Mouse (Mus musculus) cerebellum, adult 2 months (tissue): ENCODE measurements around the gene Kdm6a. TPM values are rescaled to one million over a fixed set of nuclear protein-coding genes. Genes with fewer than 3 reads are reported as not detected.
A peak's percentile ranks its signal among the peaks of the same experiment; 100 is the strongest.

Experiments
- DNase-seq, 2 experiments: peaks; one replicate each; pipeline ENCODE4 v3.0.0; 2021
- H3K27ac ChIP-seq: fragments of 200-500 bp; 2 replicates; pipeline ENCODE4 v1.5.1; 2012; ENCODE audit warnings: low read length, control low read depth, inconsistent platforms; ENCODE audit not compliant: insufficient read depth
- H3K27me3 ChIP-seq: fragments of 200-500 bp; 2 replicates; pipeline ENCODE4 v1.6.1; 2012; ENCODE audit warnings: inconsistent platforms, mild to moderate bottlenecking, low read length, moderate library complexity; ENCODE audit not compliant: control insufficient read depth, insufficient read depth
- H3K4me1 ChIP-seq: fragments of 200-500 bp; 2 replicates; pipeline ENCODE4 v1.6.1; 2011; ENCODE audit warnings: low read length; ENCODE audit not compliant: control insufficient read depth, insufficient read depth
- H3K4me3 ChIP-seq: fragments of 200-500 bp; replicated peaks from 2 replicates; pipeline ENCODE3; 2011; ENCODE audit warnings: mild to moderate bottlenecking, low read depth, low read length, control low read depth; ENCODE audit not compliant: insufficient read depth
- CTCF ChIP-seq: fragments of 200-500 bp; IDR thresholded peaks from 2 replicates; pipeline ENCODE4 v1.5.1; 2011; ENCODE audit warnings: low read depth, mild to moderate bottlenecking, control low read depth, low read length, moderate library complexity, borderline replicate concordance; ENCODE audit not compliant: insufficient read depth
- POLR2A ChIP-seq: fragments of 200-500 bp; IDR thresholded peaks from 2 replicates; pipeline ENCODE4 v1.6.1; 2011; ENCODE audit warnings: low read length, control low read depth, borderline replicate concordance; ENCODE audit not compliant: insufficient read depth
- WGBS: fragments of 180-500 bp; shearing (Covaris S2); methylation state at CpG from one replicate; pipeline ENCODE4 v1.1.7; 2018; 5-methylcytosine and 5-hydroxymethylcytosine counted together
- polyA plus RNA-seq: library from polyadenylated mRNA; depleted of rRNA; stranded (reverse); fragments of >200 nt; gene quantifications from 2 replicates; pipeline ENCODE4 v1.2.3, GENCODE M21; 2012; rRNA removed

Kdm6a gene
- 23.4 and 44.0 TPM in 2 replicates for polyA plus RNA-seq

DNA sequence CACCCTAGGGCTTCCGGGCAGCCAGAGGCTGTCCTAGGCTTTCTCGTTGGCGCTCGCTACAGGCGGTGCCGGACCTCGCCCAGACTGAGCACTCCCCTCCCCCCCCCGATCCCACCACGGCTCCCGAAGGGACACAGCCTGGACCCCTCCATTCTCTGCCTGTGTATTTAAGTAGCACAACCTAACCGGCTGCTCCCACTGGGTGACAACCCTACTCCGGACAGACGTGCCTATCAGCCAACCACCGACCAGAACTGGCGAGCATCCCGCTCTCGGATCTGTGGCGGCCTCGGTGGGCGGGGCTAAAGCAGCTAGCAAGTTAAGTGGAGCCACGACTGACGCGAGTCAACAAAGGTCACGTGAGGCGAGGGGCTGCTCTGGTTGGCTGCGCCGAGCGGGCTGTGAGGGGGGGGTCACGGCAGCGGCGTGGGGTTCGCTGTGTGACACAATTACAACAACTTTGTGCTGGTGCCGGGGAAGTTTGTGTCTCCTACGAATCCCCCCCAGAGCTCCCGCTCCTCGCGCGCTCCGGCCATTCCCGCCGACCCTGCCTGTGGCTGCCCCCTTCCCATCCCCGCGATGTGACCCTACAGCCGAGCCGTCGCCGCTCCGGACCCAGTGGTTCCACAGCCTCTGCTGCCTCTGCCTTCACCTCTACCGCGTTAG, at the start of gene Kdm6a:
Kdm6a (plus strand) TSS at position 384 of the 666 bp plus-strand sequence.
- WGBS = under 1% methylated on average over 45 of the region's 50 CpGs
- peak within 1 kb of the TSS; percentile 96 for H3K4me3 ChIP-seq
- no peaks in the 10 kb centered on the region for H3K27me3 ChIP-seq
- peak within 1 kb of the TSS; percentile 98 for H3K27ac ChIP-seq
- DNase-seq = peak; percentile 99 to 100
- H3K4me1 ChIP-seq = no peaks in the 10 kb centered on the region
- TF ChIP-seq CTCF (no peak), POLR2A (peak; percentile 69; the same call in 1 of the 2 replicates)

DNA sequence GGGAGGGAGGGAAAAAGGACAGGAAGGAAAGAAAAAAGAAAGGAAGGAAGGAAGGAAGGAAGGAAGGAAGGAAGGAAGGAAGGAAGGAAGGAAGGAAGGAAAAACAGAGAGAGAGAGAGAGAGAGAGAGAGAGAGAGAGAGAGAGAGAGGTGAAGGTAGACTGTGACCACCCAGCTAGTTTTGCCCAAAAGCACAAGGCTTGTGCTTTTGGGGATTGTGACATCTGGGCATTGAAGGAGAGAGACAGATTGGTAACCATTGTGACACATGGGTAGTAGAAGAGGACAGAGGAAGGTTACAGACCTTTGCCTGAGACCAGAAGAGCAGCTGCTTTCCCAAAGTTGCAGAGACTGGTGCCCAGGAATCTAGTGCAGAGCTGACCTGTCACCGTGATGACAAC, 16.8 kb upstream of the Kdm6a start, which contains the start of gene Dusp21:
Dusp21 (plus strand) TSS at position 301 of the 400 bp plus-strand sequence.
- H3K4me1 ChIP-seq = no peaks in the 10 kb centered on the region
- 100% methylated on average over 1 of the region's 1 CpGs for WGBS

DNA sequence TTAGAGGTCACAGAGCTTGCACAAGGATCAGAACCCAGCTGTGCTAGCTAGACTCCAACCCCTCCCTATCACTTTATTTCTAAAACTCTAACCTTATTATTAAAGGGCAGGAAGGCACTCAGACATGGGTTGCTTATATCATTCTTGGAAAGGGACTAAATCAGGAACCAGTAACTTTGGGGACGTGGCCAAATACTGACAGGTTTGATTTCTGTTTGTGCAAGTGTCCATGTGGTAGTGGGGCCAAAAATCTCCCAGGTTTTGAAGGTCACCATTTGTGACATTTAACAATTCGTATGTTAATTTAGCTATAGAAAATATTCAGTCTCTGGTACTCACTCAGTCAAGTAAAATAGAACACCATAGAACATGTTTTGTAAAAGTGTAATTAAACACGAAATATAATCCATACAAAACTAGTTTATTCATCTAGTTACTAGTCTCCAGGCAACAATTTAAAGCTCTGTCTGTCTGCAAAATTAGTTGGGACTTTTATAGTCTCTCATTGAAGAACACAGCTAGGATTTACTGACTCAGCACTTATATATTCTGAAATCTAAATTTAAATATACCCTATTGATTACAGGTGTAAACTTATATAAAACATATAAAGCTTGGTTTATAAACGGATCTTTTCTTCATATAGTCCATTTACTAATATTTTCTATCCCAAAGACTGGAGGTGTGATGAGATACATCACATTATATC, 1.5 kb upstream of the Kdm6a start:
- Histone ChIP-seq H3K27me3 (no peaks in the 10 kb centered on the region), H3K4me1 (no peaks in the 10 kb centered on the region), H3K27ac (no peak overlapping the region; the same call in 1 of the 2 replicates), H3K4me3 (no peak overlapping the region)
- WGBS = 39% methylated on average over 4 of the region's 4 CpGs
- DNase-seq = peak in 1 of 2 experiments; percentile 20
- TF ChIP-seq CTCF (no peak), POLR2A (no peak)

More for the DNA sequence above, 16.8 kb upstream of the Kdm6a start, which contains the start of gene Dusp21:
- Histone ChIP-seq H3K27me3 (no peaks in the 10 kb centered on the region), H3K4me3 (no peak within 1 kb of the TSS), H3K27ac (no peak within 1 kb of the TSS)
- DNase-seq = no peak
- TF ChIP-seq POLR2A (no peak), CTCF (no peak)

DNA sequence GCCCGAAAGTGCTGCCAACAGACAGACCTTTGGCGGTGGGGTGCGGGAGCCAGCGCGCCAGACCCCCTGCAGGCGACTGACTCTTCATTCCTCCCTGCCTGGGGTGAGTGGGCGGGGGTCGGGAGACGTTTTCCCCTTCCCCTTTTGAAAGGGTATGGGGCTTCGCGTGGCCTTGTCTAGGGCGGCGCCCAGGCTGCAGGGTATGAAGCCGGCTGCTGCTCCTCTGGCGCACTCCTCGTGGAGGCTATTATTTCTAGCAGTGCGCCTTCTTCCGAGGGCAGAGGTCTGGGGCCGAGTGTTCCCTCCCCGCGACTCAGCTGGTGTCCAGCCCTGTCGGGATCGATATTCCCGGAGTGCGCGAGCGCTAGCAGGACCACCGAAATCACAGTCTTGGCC, 581 bp upstream of the Kdm6a start:
- peak; percentile 67 to 82 for DNase-seq
- peak overlapping the region; percentile 91 for H3K27ac ChIP-seq
- peak overlapping the region; percentile 71 for H3K4me3 ChIP-seq
- under 1% methylated on average over 28 of the region's 28 CpGs for WGBS
- H3K4me1 ChIP-seq = no peaks in the 10 kb centered on the region
- no peaks in the 10 kb centered on the region for H3K27me3 ChIP-seq
- TF ChIP-seq POLR2A = no peak
- TF ChIP-seq CTCF = no peak

DNA sequence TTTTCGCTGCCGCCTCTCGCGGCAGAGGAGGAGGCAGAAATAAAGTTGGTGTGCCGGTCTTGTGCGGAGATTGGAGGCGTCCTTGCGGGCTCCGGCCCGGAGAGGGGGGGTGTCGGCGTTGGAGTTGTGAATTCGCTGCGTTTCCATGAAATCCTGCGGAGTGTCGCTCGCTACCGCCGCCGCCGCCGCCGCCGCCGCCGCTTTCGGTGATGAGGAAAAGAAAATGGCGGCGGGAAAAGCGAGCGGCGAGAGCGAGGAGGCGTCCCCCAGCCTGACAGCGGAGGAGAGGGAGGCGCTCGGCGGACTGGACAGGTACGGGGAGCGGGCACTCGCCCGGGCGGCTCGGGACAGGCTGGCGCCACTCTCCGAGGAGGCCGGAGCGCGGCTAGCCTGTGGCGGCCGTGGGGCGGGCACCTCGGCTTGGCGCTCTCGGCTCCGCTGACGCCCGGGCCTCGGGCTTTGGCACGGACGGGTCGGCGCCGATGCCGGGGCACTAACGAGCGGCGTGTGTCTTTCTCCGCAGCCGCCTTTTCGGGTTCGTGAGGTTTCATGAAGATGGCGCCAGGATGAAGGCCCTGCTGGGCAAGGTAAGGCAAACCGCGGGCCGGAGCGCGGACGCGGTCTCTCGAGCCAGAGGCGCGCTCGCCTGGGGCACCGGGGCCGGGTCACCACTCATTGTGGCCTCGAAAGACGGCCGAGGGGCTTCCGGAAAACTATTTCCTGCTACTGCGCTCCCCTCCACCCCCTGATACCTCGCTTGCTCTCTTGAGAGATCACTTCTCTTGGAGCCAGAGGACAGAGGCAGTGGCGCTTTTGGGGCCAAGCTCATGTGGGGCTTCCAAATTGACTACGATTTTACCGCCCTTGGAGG, 721 bp downstream of the Kdm6a start:
- under 1% methylated on average over 75 of the region's 95 CpGs for whole genome bisulfite sequencing
- no peaks in the 10 kb centered on the region for H3K27me3 ChIP-seq
- peak; percentile 64 to 84 for DNase-seq
- peak overlapping the region; percentile 96 for H3K4me3 ChIP-seq
- no peak for TF ChIP-seq CTCF
- TF ChIP-seq POLR2A = no peak
- H3K4me1 ChIP-seq = no peaks in the 10 kb centered on the region
- H3K27ac ChIP-seq = peak overlapping the region; percentile 98

DNA sequence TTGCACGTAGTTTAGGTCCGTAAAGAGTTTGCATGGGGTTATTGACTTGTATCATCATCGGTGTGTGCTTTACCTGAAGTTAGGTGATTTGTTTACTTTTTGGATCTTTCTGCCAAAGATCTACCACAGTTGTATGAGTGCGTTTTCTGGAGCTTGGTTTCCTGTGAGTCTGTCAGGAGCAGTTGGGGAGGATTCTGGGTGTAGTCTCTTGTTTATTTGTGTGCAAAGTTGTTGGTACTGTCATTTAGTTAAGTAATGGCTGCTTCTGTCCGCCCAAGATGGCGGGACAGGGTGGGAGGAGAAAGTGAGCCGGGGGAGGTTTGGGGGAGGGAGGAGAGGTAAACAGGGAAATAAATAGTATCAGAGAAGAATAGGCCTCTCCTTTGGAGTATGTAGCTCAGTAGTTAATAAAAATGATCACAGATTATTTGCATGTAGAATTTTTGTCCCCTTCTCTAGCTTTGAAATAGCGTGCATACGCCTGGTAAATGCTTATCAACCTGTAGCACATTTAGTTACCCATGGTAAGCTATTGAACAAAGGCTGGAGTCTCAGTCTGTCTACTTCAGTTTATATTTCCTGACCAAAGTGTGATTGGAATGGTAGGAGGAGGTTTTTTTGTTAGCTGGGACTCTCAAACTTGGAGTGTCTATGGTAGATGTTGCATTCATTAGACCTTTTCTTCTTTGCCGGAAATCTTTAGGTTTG, 1.7 kb downstream of the Kdm6a start:
- Histone ChIP-seq H3K27ac (peak overlapping the region; percentile 98), H3K4me1 (no peaks in the 10 kb centered on the region), H3K4me3 (peak overlapping the region; percentile 96), H3K27me3 (no peaks in the 10 kb centered on the region)
- DNase-seq = peak; percentile 26 to 31
- WGBS = under 1% methylated on average over 10 of the region's 10 CpGs
- TF ChIP-seq POLR2A = no peak
- TF ChIP-seq CTCF = no peak

DNA sequence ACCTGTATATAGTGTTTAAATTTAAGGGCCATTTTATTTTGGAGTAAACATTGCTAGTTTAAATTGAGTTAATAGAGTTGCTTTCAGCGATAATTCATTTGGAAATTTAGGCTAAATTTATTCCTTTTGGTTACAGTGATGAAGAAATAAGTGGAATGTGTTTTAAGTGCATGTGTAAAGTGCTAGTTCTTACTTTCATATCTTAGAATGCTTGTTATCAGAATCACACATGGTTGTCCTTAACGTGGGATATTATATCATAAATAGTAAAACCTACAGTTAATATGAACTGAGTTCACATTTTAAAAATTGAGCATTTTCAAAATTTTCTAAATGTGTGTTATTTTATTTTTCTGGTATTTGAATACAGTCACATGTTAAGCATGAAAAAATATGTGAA, 2.7 kb downstream of the Kdm6a start:
- H3K27ac ChIP-seq = no peak overlapping the region
- H3K4me3 ChIP-seq = no peak overlapping the region
- 28% methylated on average over 2 of the region's 2 CpGs for WGBS
- no peak for DNase-seq
- TF ChIP-seq POLR2A (no peak), CTCF (no peak)
- no peaks in the 10 kb centered on the region for H3K4me1 ChIP-seq
- no peaks in the 10 kb centered on the region for H3K27me3 ChIP-seq
